Mouse (Mus musculus) kidney, postnatal 0 days (tissue): Measurements from ENCODE around the gene Ankrd13c. TPM values are rescaled to one million over a fixed set of nuclear protein-coding genes. Genes with fewer than 3 reads are reported as not detected.
A peak's percentile ranks its signal among the peaks of the same experiment; 100 is the strongest.

Source experiments
- ATAC-seq: fragments of 200-750 bp; cut with Nextera tagmentation; replicated peaks from 2 replicates; pipeline ENCODE4 v1.8.0; 2017; ENCODE audit warnings: low read depth, moderate number of reproducible peaks, moderate TSS enrichment, moderate library complexity; ENCODE audit not compliant: low FRiP score
- DNase-seq: peaks from one replicate; pipeline ENCODE4 v3.0.0-alpha.2; 2016; ENCODE audit warnings: low spot score
- H3K27ac ChIP-seq: fragments of 300-500 bp; sonication (generic); 2 replicates; pipeline ENCODE4 v1.5.1; 2014; ENCODE audit warnings: mild to moderate bottlenecking
- H3K27me3 ChIP-seq: fragments of 300-500 bp; sonication (generic); 2 replicates; pipeline ENCODE4 v1.6.1; 2014; ENCODE audit warnings: low read length, mixed read lengths; ENCODE audit not compliant: insufficient read depth
- H3K36me3 ChIP-seq: fragments of 300-500 bp; sonication (generic); 2 replicates; pipeline ENCODE4 v1.6.1; 2014; ENCODE audit warnings: low read length, mixed read lengths; ENCODE audit not compliant: insufficient read depth
- H3K4me1 ChIP-seq: fragments of 300-500 bp; sonication (generic); replicated peaks from 2 replicates; pipeline ENCODE4 v1.6.1; 2014; ENCODE audit warnings: antibody characterized with exemption, low read length, mixed read lengths; ENCODE audit not compliant: insufficient read depth
- H3K4me2 ChIP-seq: fragments of 300-500 bp; sonication (generic); 2 replicates; pipeline ENCODE4 v1.6.1; 2014; ENCODE audit warnings: mild to moderate bottlenecking, low read length, moderate library complexity, mixed read lengths
- H3K4me3 ChIP-seq: fragments of 300-500 bp; sonication (generic); replicated peaks from 2 replicates; pipeline ENCODE4 v1.5.1; 2014; ENCODE audit warnings: low read depth, low read length
- H3K9ac ChIP-seq: fragments of 300-500 bp; sonication (generic); 2 replicates; pipeline ENCODE4 v1.6.1; 2014; ENCODE audit warnings: low read depth, low read length
- H3K9me3 ChIP-seq: fragments of 300-500 bp; sonication (generic); replicated peaks from 2 replicates; pipeline ENCODE4 v1.6.1; 2016; ENCODE audit warnings: low read length, inconsistent platforms, mixed read lengths
- CTCF ChIP-seq: IDR thresholded peaks from 2 replicates; pipeline ENCODE4 v1.5.1; 2016; ENCODE audit warnings: antibody characterized with exemption, low read depth, mild to moderate bottlenecking, moderate library complexity
- WGBS: fragments of 180-500 bp; shearing (Covaris S2); extraction: QIAGEN DNeasy Blood & Tissue Kit; methylation state at CpG from one replicate; pipeline ENCODE4 v1.1.7; 2014; 5-methylcytosine and 5-hydroxymethylcytosine counted together
- polyA plus RNA-seq: library from polyadenylated mRNA; unstranded; fragments of >200 nt; fragmentation: Nextera tagmentation; extraction: Ambion mirVana; gene quantifications from 2 replicates; pipeline ENCODE4 v1.2.1, GENCODE M21; 2015

The Ankrd13c gene
- 31.9 and 33.0 TPM in 2 replicates for polyA plus RNA-seq

GRCm38 (mm10) chr3:157946843-157947358 is at the start of gene Ankrd13c:
Gene Ankrd13c, plus strand, starts transcription at chr3:157947239.
- Histone ChIP-seq H3K9ac (peak within 1 kb of the TSS; percentile 92), H3K27ac (peak within 1 kb of the TSS; percentile 94), H3K36me3 (no peaks in the 10 kb centered on the region), H3K9me3 (no peaks in the 10 kb centered on the region), H3K4me1 (peaks cover 3% of the 10 kb centered on the region; the same call in 1 of the 2 replicates), H3K4me3 (peak within 1 kb of the TSS; percentile 93), H3K27me3 (no peaks in the 10 kb centered on the region), H3K4me2 (peak within 1 kb of the TSS; percentile 93)
- no peak for TF ChIP-seq CTCF
- WGBS, result under 1% methylated on average over 45 of the region's 45 CpGs
- DNase-seq (peak; percentile 95), ATAC-seq (peak; percentile 99)

- Histone ChIP-seq H3K36me3 (0 out of 2 replicates have a peak, but pooled peaks cover 6% of the 10 kb centered on the region), H3K9me3 (no peaks in the 10 kb centered on the region), H3K9ac (no peak overlapping the region), H3K27ac (no peak overlapping the region), H3K27me3 (no peaks in the 10 kb centered on the region), H3K4me2 (no peak overlapping the region), H3K4me3 (no peak overlapping the region), H3K4me1 (no peaks in the 10 kb centered on the region)
- DNase-seq (no peak), ATAC-seq (no peak)
- 87% methylated on average over 3 of the region's 3 CpGs for WGBS
- TF ChIP-seq CTCF, result no peak
Measured at GRCm38 (mm10) chr3:157897645-157898044, 49.4 kb upstream of the Ankrd13c start.

- no peak for TF ChIP-seq CTCF
- no peak overlapping the region for H3K4me3 ChIP-seq
- no peaks in the 10 kb centered on the region for H3K27me3 ChIP-seq
- no peaks in the 10 kb centered on the region for H3K9me3 ChIP-seq
- 81% methylated on average over 1 of the region's 1 CpGs for WGBS
- H3K36me3 ChIP-seq, result 0 out of 2 replicates have a peak, but pooled peaks cover 3% of the 10 kb centered on the region
- ATAC-seq (no peak), DNase-seq (no peak)
- H3K9ac ChIP-seq, result no peak overlapping the region
- H3K27ac ChIP-seq, result no peak overlapping the region
- no peak overlapping the region for H3K4me2 ChIP-seq
- no peaks in the 10 kb centered on the region for H3K4me1 ChIP-seq
Measured at GRCm38 (mm10) chr3:157899986-157900385, 47.1 kb upstream of the Ankrd13c start.

- Histone ChIP-seq H3K36me3 (0 out of 2 replicates have a peak, but pooled peaks cover 2% of the 10 kb centered on the region), H3K4me3 (no peak overlapping the region), H3K27me3 (no peaks in the 10 kb centered on the region), H3K9me3 (no peaks in the 10 kb centered on the region), H3K4me1 (no peaks in the 10 kb centered on the region), H3K9ac (no peak overlapping the region), H3K4me2 (no peak overlapping the region), H3K27ac (no peak overlapping the region)
- ATAC-seq (no peak), DNase-seq (no peak)
- no peak for TF ChIP-seq CTCF
- 69% methylated on average over 5 of the region's 5 CpGs for WGBS
Measured at GRCm38 (mm10) chr3:157901721-157902120, 45.3 kb upstream of the Ankrd13c start.

GRCm38 (mm10) chr3:157908166-157908565 is 38.9 kb upstream of the Ankrd13c start:
- ATAC-seq (no peak), DNase-seq (no peak)
- WGBS, result 93% methylated on average over 3 of the region's 3 CpGs
- Histone ChIP-seq H3K4me2 (no peak overlapping the region), H3K9ac (no peak overlapping the region), H3K4me3 (no peak overlapping the region), H3K27ac (no peak overlapping the region), H3K36me3 (0 out of 2 replicates have a peak, but pooled peaks cover 2% of the 10 kb centered on the region), H3K9me3 (no peaks in the 10 kb centered on the region), H3K27me3 (no peaks in the 10 kb centered on the region), H3K4me1 (no peaks in the 10 kb centered on the region)
- no peak for TF ChIP-seq CTCF

GRCm38 (mm10) chr3:157910262-157910661 is 36.8 kb upstream of the Ankrd13c start:
- Histone ChIP-seq H3K4me2 (no peak overlapping the region), H3K9me3 (no peaks in the 10 kb centered on the region), H3K27ac (no peak overlapping the region), H3K4me3 (no peak overlapping the region), H3K9ac (no peak overlapping the region), H3K4me1 (no peaks in the 10 kb centered on the region), H3K27me3 (no peaks in the 10 kb centered on the region), H3K36me3 (0 out of 2 replicates have a peak, but pooled peaks cover 2% of the 10 kb centered on the region)
- ATAC-seq (no peak), DNase-seq (no peak)
- TF ChIP-seq CTCF, result no peak
- 64% methylated on average over 3 of the region's 3 CpGs for WGBS
